Mouse (Mus musculus): Measurements from ENCODE around the gene Efemp2. TPM values are rescaled to one million over a fixed set of nuclear protein-coding genes. Genes with fewer than 3 reads are reported as not detected.
"Not testable (repeated sequence)": the region's sequence is repeated elsewhere in the genome, so short reads cannot be mapped to it uniquely, and the experiment has no call there.

Gene Efemp2
- polyA plus RNA-seq, 1 experiment from 2014 or later, result 145 TPM

DNA sequence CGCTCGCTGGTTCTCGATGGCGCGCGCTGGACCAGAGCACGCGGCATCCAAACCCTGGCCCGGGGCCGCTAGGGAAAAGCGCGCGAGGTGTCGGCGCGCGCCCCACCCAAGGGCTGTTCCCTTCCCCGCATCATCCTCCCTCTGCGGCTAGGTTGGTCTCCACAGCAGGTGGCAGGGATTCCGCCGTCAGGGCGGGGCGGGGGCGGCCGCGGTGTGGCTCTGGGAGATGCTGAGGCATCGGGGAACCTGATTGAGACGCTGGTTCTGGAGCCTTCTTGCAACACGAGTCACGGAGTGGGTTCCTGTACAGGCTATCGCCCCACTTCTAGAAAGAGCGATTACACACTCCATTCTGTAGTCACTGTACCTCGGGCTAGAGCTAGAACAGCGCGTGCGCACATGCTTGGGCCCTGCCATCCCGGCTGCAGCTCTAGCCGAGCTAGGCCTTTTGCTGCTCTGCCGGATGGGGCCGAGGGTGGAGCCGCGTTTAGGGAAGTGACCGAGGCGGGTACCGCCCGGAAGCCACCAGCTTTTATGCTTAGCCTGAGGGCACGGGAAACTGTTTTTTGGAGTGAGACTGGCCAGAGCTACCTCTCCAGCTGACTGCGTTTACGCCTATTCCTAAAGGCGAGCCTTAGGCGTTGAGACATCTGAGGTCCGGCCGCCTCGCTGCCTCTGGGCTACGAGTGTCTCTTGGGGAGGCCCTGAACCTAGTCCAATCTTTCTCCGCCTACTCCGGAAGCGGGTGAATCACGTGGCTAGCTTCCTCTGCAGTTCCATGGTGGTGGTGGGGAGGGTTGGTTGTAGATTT, 17.3 kb downstream of the Efemp2 start:
- H3K4me2 ChIP-seq (replicated peaks), result peak overlapping the region; percentile 78
- H3K36me3 ChIP-seq, result peaks cover 41% of the 10 kb centered on the region
- WGBS, result under 1% methylated on average over 59 of the region's 59 CpGs
- no peaks in the 10 kb centered on the region for H3K27me3 ChIP-seq
- ATAC-seq (ENCODE audit: insufficient number of reproducible peaks, insufficient read depth, low FRiP score, low TSS enrichment), result no peak; the same call in 1 of the 2 replicates
- peaks cover 25% of the 10 kb centered on the region for H3K4me1 ChIP-seq
- H3K9ac ChIP-seq, result peak overlapping the region; percentile 97
- peak overlapping the region; percentile 98 for H3K4me3 ChIP-seq
- peak overlapping the region; percentile 98 for H3K27ac ChIP-seq
- no peaks in the 10 kb centered on the region for H3K9me3 ChIP-seq

DNA sequence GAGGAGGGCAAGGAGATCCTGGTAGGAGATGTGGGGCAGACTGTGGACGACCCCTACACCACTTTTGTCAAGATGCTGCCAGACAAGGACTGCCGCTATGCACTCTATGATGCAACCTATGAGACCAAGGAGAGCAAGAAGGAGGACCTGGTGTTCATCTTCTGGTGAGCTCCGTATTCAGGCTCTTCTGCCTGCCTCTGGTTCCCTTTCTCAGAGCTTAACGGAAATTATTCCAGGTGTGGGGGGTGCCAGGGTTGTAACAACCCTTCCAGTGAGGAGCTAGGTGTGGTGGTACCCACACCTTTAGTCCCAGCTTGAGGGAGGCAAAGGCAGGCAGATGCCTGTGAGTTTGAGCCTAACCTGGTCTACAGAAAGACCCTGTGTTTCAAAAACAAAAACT, 18.9 kb downstream of the Efemp2 start:
- Histone ChIP-seq H3K4me1 (peaks cover 10% of the 10 kb centered on the region), H3K36me3 (peaks cover 54% of the 10 kb centered on the region), H3K9ac (no peak overlapping the region), H3K27me3 (no peaks in the 10 kb centered on the region), H3K4me3 (no peak overlapping the region), H3K9me3 (no peaks in the 10 kb centered on the region), H3K4me2 (replicated peaks) (no peak overlapping the region), H3K27ac (no peak overlapping the region)
- 87% methylated on average over 4 of the region's 4 CpGs for WGBS
- ATAC-seq (ENCODE audit: insufficient number of reproducible peaks, insufficient read depth, low FRiP score, low TSS enrichment), result no peak

DNA sequence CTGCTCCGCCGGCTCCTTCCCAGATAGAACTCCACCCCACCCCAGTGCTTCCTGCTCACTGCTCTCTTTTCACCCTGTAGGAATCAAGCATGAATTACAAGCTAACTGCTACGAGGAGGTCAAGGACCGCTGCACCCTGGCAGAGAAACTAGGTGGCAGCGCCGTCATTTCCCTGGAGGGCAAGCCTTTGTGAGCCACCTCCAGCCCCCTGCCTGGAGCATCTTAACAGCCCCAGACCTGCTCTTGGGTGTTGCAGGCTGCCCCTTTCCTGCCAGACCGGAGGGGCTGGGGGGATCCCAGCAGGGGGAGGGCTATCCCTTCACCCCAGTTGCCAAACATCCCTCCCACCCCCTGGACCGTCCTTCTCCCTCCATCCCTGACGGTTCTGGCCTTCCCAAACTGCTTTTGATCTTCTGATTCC, 19.6 kb downstream of the Efemp2 start:
- not testable (repeated sequence) for H3K4me3 ChIP-seq; H3K27ac ChIP-seq; H3K4me2 ChIP-seq (replicated peaks); ATAC-seq (ENCODE audit: insufficient number of reproducible peaks, insufficient read depth, low FRiP score, low TSS enrichment); H3K27me3 ChIP-seq; H3K9ac ChIP-seq; H3K9me3 ChIP-seq
- Histone ChIP-seq H3K4me1 (peaks cover 10% of the 10 kb centered on the region), H3K36me3 (peaks cover 58% of the 10 kb centered on the region)
- WGBS, result 77% methylated on average over 9 of the region's 9 CpGs

DNA sequence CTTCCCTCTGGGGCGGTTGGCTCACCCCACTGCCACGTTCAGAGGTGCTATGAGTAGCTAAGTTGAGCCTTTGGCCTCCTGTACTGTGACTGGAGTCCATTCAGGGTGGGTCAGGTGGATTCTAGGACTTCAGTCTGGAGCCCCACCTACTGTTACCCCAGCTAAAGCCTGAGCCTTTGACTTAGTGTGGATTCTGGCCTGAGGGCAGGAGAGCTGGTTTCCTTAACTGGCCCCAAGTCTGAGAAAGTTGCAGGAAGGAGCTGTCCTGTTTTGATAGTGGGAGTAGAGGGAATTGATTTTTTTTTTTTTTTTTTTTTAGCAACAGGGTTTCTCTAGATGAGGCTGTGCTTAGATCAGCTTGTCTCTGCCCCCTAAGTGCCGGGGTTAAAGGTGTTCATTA, 20.6 kb downstream of the Efemp2 start:
- no peaks in the 10 kb centered on the region for H3K9me3 ChIP-seq
- WGBS, result 86% methylated on average over 3 of the region's 3 CpGs
- H3K4me3 ChIP-seq, result no peak overlapping the region
- peaks cover 10% of the 10 kb centered on the region for H3K4me1 ChIP-seq
- H3K9ac ChIP-seq, result no peak overlapping the region
- no peak for ATAC-seq (ENCODE audit: insufficient number of reproducible peaks, insufficient read depth, low FRiP score, low TSS enrichment)
- H3K36me3 ChIP-seq, result peaks cover 58% of the 10 kb centered on the region
- no peaks in the 10 kb centered on the region for H3K27me3 ChIP-seq
- H3K27ac ChIP-seq, result no peak overlapping the region
- no peak overlapping the region for H3K4me2 ChIP-seq (replicated peaks)

DNA sequence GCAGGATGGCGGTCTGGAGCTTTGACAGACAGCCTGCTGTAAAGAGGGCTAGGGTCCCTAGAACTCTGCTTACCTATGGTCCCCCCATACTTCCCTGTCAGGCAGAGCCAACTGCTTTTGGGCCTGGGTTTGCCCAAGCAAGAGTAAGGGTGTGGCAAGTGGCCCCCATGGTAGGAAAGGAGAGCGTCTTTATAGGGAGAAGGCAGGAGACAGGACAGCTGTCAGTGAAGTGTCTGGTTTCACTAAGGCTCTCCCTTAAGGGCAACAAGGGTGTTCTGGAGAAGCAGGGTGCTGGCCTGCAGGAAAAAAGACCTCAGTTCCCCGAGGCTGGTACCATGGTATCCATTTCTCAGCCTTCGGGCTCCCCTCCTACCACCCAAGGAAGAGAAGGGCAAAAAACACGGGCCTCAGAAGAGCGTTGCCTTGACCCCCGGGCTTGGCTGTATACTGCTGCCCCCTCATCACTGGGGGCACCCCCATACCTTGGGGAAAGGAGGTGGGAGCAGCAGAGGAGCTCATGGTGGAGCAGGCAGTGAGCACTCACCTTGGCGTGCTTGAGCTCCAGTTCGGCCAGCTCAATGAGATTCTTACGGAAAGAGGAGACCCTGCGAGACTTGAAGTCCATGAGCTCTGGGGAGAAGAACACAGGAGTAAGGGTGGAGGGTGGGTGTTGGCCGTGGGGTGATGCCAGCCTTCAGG, 21.7 kb downstream of the Efemp2 start:
- ATAC-seq (ENCODE audit: insufficient number of reproducible peaks, insufficient read depth, low FRiP score, low TSS enrichment), result no peak
- Histone ChIP-seq H3K4me3 (no peak overlapping the region), H3K27ac (no peak overlapping the region), H3K27me3 (no peaks in the 10 kb centered on the region), H3K9ac (no peak overlapping the region), H3K4me2 (replicated peaks) (no peak overlapping the region), H3K4me1 (peaks cover 10% of the 10 kb centered on the region), H3K9me3 (no peaks in the 10 kb centered on the region), H3K36me3 (peaks cover 58% of the 10 kb centered on the region)
- WGBS, result 78% methylated on average over 12 of the region's 12 CpGs

DNA sequence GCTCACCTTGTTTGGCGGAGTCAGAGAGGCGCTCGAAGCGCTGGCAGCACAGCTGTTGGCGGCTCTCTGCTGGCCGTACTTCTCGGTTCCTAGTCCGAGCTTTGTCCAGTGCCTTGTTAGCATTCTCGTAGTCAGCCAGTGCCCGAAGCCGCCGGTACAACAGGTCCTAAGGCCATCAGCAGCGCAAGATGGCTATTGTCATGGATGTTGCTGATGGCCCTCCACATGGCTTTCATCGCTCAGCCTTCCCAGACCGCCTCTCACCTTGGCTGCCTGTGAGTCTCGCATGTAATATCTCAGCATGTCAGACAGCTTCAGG, 22.3 kb downstream of the Efemp2 start:
- H3K9me3 ChIP-seq, result no peaks in the 10 kb centered on the region
- no peak for ATAC-seq (ENCODE audit: insufficient number of reproducible peaks, insufficient read depth, low FRiP score, low TSS enrichment)
- H3K9ac ChIP-seq, result no peak overlapping the region
- WGBS, result 87% methylated on average over 16 of the region's 16 CpGs
- no peak overlapping the region for H3K27ac ChIP-seq
- peaks cover 10% of the 10 kb centered on the region for H3K4me1 ChIP-seq
- no peak overlapping the region for H3K4me2 ChIP-seq (replicated peaks)
- H3K4me3 ChIP-seq, result no peak overlapping the region
- H3K27me3 ChIP-seq, result no peaks in the 10 kb centered on the region
- H3K36me3 ChIP-seq, result peaks cover 58% of the 10 kb centered on the region

DNA sequence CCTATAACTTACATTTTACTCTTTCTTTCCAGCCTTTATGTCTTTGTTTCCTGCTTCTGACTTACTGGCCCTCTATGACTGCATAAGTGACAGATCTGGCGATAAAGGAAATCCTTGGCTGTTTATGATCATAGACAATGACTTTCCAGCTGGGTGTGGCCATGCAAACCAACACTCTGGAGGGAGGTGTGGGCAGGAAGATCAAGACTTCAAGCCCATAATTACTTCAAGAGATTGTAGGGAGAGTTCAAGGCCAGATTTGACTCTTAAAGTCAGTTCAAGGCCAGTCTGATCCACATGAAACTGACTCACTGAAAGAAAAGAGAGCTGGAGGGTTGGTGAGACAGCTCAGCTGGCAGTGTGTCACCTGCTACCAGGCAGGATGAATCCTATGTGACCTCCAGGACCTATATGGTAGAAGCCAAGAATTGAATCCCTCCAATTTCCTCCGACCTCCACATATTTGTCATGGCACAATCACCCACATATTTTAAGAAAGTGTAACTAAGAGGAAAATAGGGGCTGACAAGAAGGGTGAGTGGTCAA, 26.6 kb downstream of the Efemp2 start:
- Histone ChIP-seq H3K4me2 (replicated peaks) (no peak overlapping the region), H3K9ac (no peak overlapping the region), H3K9me3 (no peaks in the 10 kb centered on the region), H3K4me3 (no peak overlapping the region), H3K4me1 (no peaks in the 10 kb centered on the region), H3K27me3 (no peaks in the 10 kb centered on the region), H3K36me3 (peaks cover 27% of the 10 kb centered on the region), H3K27ac (no peak overlapping the region)
- WGBS, result 80% methylated on average over 2 of the region's 2 CpGs
- ATAC-seq (ENCODE audit: insufficient number of reproducible peaks, insufficient read depth, low FRiP score, low TSS enrichment), result no peak

DNA sequence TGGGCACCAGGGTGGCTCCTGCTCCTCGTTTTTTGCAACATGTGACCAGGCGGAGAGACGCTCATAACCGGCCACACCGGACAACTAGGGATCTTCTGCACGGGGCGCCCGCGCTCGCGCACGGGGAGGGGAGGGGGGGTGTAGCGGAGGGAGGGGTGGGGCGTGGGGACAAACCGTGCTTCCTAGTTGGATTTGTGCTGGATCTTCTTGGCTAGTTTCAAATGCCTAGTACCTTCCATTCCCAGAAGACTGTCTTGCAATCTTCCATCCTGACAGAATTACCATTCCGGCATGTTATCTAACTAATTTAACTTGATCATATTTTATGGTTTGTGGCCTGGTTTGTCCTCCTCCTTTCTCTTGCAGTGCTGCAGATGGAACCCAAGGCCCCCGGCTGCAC, 29.9 kb downstream of the Efemp2 start, which contains the start of gene 1700020D05Rik:
TSS of gene 1700020D05Rik (minus strand) at position 101 of the 400 bp plus-strand sequence.
- Histone ChIP-seq H3K9ac (no peak within 1 kb of the TSS), H3K27me3 (no peaks in the 10 kb centered on the region), H3K27ac (no peak within 1 kb of the TSS), H3K4me1 (no peaks in the 10 kb centered on the region), H3K36me3 (no peaks in the 10 kb centered on the region), H3K4me2 (replicated peaks) (no peak within 1 kb of the TSS), H3K9me3 (no peaks in the 10 kb centered on the region), H3K4me3 (no peak within 1 kb of the TSS)
- no peak for ATAC-seq (ENCODE audit: insufficient number of reproducible peaks, insufficient read depth, low FRiP score, low TSS enrichment)
- WGBS, result 46% methylated on average over 17 of the region's 17 CpGs

DNA sequence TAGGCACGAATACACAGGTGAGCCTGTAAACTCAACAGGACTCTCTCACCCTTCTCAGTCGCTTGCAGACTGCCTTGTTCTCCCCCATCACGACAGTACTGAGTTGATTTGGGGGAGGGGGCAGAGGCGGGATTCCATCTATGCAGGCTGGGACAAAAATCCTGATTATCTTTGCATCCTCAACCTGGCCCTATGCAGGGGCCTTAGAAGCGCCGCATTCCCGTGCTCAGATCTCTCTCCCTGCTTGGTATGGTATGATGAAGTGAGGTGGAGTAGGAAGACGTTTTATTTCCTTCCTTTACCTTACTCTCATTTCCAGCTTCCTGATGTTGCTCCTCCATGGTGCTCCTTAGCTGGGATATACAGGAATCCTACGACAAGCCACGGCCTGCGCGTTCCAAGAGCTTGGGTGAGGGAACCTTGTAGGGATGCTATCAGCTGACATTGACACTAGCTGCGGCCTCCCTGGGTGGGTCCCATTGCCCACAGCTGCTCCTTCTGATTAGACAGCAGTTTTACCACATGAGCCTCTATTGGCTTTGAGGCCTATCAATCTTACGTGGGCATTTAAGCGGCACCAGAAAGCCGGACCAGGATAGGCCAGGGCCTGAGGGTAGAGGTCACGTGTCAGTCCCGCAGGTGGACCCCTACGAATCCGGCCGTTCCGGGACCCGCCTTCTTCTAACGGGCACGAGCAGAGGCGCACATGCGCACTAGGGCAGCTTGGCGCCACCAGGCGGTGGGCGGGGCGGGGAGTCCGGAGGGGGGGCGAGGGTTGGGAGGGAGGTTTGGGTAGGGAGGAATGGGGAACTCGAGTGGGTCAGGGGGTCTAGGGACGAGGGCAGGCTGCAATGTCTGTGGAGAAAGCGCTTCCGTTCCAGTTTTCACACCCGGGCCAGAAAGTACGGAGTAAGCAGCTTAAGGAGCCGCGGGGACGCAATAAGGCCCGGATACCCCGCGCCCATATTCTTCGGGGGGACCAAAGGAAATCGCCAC, 36.6 kb downstream of the Efemp2 start, which contains the start of gene Snx32:
TSS of gene Snx32 (minus strand) at position 508 of the 996 bp plus-strand sequence.
- 3% methylated on average over 47 of the region's 47 CpGs for WGBS
- peak; percentile 97 for ATAC-seq (ENCODE audit: insufficient number of reproducible peaks, insufficient read depth, low FRiP score, low TSS enrichment)
- H3K4me2 ChIP-seq (replicated peaks), result peak within 1 kb of the TSS; percentile 64
- H3K4me3 ChIP-seq, result peak within 1 kb of the TSS; percentile 40
- no peaks in the 10 kb centered on the region for H3K36me3 ChIP-seq
- H3K27me3 ChIP-seq, result no peaks in the 10 kb centered on the region
- no peak within 1 kb of the TSS; the same call in 1 of the 2 replicates for H3K27ac ChIP-seq
- no peaks in the 10 kb centered on the region for H3K9me3 ChIP-seq
- peak within 1 kb of the TSS; percentile 46 for H3K9ac ChIP-seq
- no peaks in the 10 kb centered on the region for H3K4me1 ChIP-seq

DNA sequence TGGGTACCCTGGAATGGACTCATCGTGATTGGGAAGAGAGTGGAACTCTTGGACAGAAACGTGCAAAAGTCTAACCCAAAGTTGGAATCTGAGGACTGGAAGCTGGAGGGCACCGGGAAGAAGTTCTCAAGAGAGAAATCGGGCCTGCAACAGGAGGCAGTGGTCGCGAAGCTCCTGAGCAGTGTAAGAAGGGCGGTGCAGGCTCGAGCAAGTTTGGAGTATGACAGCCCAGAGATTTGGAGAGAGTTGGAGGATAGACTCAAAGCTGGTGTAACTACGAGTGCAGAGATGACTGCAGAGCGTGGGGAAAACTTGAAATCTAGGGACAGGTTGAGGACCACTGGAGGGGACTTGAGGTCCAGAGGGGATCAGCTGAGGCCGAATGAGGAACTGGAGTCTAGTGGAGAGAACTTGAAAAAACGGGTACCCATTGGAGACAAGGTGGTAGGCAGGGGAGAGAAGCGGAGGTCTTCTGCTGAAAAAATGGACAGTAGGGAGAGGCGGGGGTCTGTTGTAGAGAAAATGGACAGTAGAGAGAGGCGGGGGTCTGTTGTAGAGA, 37.4 kb downstream of the Efemp2 start:
- H3K27me3 ChIP-seq, result no peaks in the 10 kb centered on the region
- H3K9ac ChIP-seq, result peak overlapping the region; percentile 46
- no peaks in the 10 kb centered on the region for H3K36me3 ChIP-seq
- WGBS, result 50% methylated on average over 14 of the region's 15 CpGs
- no peak overlapping the region for H3K27ac ChIP-seq
- H3K4me3 ChIP-seq, result peak overlapping the region; percentile 40
- H3K4me2 ChIP-seq (replicated peaks), result peak overlapping the region; percentile 64
- no peaks in the 10 kb centered on the region for H3K4me1 ChIP-seq
- H3K9me3 ChIP-seq, result no peaks in the 10 kb centered on the region
- ATAC-seq (ENCODE audit: insufficient number of reproducible peaks, insufficient read depth, low FRiP score, low TSS enrichment), result no peak
